Mouse (Mus musculus): ENCODE measurements at regions not wholly inside any gene's neighbourhood (a gene's known extent, or its start where the extent isn't known, plus 50 kb on each side); places are given as distances from the start of the nearest gene placed in this dataset.

DNA sequence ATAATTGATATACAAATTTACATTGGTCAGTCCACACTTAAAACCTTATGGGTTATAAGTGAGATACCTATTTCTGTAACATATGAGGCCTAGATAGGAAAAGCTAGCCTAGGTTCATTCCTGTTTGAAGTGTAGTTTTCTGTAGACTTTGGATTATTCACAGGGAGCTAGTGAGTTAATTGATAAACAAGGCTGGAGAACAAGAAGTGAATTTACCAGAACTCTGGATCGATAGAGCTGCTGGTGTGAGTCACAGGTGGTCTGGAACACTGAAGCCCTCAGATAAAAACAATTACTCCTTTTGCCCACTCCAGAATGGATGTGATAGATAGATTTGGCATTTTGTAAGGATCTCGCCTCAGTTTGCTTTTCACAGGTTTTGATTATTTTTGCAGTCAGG, 62.0 kb upstream of the Rtl1 start:
- DNase-seq (ENCODE audit: low read depth, low spot score) = no peak

- DNase-seq (ENCODE audit: low read depth, low spot score) = no peak
These were observed 74.6 kb upstream of the Rtl1 start for GRCm38 (mm10) chr12:109674766-109675165.

DNA sequence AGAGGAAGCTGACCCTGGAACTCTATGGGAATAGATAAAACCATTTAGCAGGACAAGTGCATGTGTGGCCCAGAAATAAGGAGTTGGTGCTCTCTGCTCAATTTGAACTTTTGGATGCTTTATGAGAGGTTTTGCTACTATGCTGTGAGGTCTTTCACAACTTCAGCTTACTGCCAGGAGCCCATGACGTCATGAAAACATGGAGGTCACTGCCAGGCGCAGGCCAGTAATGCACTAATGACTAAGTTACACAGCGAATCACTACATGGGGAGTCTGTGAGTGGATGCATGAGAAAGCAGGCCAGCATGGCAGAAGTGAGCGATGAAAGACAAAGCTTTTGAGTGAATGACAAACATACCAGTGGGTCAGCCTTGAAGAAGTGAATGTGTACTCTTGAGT, 93.9 kb upstream of the Rtl1 start:
- no peak for DNase-seq (ENCODE audit: low read depth, low spot score)

DNA sequence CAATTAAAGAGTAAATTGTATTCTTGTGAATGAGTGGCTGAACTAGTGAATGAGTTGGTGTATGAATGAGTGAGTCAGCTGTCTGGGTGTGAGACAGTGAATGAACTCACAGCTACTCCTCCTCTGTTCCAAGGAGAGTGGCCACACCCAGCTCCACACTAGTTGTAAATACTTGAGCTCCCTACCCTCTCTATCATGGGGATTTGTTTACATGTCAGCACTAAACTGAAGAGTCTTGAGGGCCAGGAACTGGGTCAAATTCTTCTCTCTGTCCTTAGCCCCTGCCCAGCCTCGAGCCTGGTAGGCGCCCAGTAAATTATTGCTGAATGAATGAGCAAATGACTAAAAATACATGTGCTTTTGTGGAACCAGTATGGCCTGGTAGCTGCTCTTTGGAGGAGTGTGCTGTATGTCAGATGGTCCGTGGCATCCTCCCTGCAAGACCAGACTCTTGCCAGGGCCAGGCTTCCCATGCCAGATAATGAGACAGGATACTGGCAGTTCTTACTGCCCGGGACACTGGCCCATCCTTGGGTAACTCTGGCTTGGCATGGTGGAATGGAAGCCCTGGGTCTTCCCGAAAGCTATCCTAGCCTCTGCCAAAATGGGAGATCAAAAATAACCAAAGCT, 94.8 kb upstream of the Rtl1 start:
- no peak for DNase-seq (ENCODE audit: low read depth, low spot score)

- DNase-seq (ENCODE audit: low read depth, low spot score) = no peak
These were observed 106.7 kb upstream of the Rtl1 start for GRCm38 (mm10) chr12:109706820-109707219.

GRCm38 (mm10) chr12:109709661-109710060, 109.5 kb upstream of the Rtl1 start:
- DNase-seq (ENCODE audit: low read depth, low spot score) = no peak

- DNase-seq (ENCODE audit: low read depth, low spot score) = no peak
These were observed 111.3 kb upstream of the Rtl1 start for GRCm38 (mm10) chr12:109711392-109711791.

GRCm38 (mm10) chr12:109711946-109712345, 111.8 kb upstream of the Rtl1 start:
- no peak for DNase-seq (ENCODE audit: low read depth, low spot score)

DNA sequence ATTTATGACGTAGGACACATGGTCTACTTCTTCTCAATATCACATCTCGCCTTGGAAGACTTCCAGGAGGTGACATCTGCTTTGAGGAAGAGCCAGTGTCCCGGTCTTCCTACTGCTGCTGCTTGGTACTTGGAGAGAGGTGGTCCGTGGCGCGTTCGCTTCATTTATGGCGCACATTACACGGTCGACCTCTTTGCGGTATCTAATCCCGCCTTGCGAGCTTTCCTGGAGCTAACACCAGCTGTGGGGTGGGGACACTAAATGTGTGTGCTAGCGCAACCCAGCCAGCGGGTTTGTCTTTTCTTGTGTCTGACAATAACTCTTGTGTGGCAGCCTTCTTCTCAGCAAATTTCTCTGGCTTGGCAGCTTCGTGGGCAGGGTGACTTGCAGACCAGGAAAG, 112.3 kb upstream of the Rtl1 start:
- no peak for DNase-seq (ENCODE audit: low read depth, low spot score)

DNA sequence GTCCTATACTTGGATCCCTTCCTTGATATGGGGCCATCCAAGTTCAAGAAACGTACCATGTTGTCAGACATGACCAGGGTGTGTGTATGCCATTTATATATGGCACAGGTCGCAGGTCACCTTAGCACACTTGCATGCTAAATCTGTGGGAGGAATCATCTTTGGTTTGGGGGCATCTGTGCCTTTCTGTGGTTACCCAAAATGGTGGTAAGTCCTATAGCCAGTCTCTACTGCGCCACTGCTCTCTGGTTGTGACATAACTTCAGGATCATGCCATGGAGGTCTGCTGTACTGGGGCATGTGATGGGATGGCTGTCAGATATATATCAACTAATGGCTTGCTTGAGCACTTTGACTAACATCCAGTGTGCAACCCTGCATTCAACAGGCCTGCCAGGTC, 112.9 kb upstream of the Rtl1 start:
- no peak for DNase-seq (ENCODE audit: low read depth, low spot score)

DNA sequence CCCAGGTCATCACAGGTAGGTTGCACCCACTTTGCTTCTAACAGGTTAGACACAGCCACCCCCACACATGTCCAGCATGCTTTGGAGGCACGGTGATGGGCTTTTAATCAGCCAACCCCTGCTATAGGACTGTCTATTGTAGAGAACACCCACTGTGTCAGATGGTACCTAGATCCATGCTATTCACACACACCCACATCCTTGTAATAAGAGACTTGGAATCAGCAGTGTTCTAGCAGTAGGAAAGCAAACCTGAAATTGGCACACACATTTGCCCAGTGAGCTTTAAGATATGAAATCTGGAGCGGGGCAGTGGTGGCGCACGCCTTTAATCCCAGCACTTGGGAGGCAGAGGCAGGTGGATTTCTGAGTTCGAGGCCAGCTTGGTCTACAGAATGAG, 113.9 kb upstream of the Rtl1 start:
- no peak for DNase-seq (ENCODE audit: low read depth, low spot score)

- no peak for DNase-seq (ENCODE audit: low read depth, low spot score)
These were observed 116.9 kb upstream of the Rtl1 start for GRCm38 (mm10) chr12:109716991-109717390.

DNA sequence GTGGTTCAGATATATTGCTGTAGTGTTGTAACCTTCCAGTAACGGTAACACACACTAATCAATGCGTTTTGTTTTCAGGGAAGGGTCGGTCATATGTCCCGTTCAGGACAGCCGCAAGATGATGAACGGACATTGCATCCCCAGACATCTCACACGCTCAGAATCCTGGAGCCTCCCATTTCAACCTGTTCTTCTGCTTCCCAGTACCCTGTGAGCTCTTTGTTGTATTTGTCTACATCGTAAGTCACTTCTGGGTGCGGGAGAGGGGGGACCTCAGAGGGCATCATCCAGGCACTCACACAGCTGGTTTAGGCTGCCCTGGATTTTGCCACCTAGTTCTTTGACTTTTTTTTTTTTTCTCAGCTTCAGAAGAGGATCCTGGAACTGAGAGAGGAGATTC, 117.9 kb upstream of the Rtl1 start:
- no peak for DNase-seq (ENCODE audit: low read depth, low spot score)

DNA sequence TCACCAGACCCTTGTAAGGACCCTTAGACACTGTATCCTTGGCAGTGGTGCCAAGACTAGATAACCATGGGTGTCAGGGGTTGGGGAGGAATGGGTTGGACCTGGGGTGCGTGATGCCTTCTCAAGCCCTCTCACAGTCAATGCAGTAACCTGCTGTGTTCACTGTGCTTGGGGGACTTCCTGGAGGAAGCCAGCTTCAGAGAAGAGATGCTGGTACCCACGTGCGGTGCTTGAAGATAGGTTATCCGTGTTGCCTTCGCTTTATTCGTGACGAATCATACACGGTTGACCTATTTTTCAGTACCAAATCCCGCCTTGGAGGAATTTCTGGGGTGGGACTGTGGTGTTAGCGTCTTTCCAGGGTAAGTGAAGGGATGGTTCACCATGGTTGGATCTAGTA, 138.1 kb upstream of the Rtl1 start:
- no peak for DNase-seq (ENCODE audit: low read depth, low spot score)

DNA sequence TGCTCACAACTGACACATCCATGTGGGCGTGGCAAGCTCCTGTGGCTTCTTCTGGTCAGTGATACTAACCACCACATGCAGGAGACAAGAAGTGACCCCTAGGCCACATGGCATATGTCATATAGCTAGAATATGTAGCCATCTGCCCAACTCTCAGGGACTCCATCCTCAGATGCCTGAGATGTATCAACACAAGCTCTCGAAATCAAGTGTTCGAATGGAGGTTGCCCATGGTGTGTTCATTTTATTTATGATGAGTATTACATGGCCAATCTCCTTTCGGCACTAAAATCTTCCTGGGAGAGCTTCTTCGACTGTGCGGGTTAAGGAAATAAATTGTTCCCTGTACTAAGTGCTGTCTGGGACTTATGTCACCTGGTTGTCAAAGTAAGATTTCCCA, 138.8 kb upstream of the Rtl1 start:
- no peak for DNase-seq (ENCODE audit: low read depth, low spot score)

DNA sequence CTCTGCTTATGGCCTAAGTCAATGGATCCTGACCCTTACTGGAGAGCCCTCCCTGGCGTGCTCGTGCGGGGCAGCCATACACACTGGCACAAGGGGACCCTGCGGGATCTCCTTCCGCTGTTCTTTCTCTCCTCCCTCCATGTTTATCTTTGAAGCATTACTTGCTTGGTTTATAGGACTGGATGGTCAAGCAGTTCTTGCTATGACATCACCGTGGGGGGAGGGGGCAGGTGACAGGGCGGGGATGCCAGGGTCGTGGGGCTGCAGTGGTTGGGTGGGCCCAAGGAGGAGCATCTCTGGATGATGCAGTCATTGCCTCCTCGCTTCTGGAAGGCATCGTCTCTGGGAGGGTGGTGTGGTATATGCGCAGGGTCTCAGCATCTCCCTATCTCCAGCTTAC, 142.4 kb upstream of the Rtl1 start:
- DNase-seq (ENCODE audit: low read depth, low spot score) = no peak

GRCm38 (mm10) chr12:109743036-109743650, 143.0 kb upstream of the Rtl1 start:
- no peak for DNase-seq (ENCODE audit: low read depth, low spot score)

GRCm38 (mm10) chr12:109744186-109744585, 144.1 kb upstream of the Rtl1 start:
- DNase-seq (ENCODE audit: low read depth, low spot score) = no peak

GRCm38 (mm10) chr12:109745731-109746484, 145.8 kb upstream of the Rtl1 start:
- no peak for DNase-seq (ENCODE audit: low read depth, low spot score)

DNA sequence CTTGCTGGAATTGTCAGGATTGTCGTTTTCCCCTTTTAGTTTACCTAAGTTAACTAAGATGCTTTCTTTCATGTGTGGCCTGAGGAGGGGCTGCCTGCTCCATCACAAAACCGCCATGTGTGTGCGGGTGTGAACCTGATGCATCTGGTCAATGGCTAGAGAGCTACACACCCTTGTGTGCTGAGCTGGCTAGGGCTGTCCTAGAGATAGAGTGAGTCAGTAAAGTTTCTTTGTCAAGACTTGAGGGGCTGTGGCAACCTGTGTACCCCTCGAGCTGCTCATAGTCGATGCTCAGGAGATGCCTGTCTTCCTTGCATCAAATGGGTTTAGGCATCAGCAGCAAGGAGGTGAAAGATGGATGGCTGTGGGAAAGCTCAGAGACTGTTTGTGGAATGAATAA, 147.1 kb upstream of the Rtl1 start:
- no peak for DNase-seq (ENCODE audit: low read depth, low spot score)

DNA sequence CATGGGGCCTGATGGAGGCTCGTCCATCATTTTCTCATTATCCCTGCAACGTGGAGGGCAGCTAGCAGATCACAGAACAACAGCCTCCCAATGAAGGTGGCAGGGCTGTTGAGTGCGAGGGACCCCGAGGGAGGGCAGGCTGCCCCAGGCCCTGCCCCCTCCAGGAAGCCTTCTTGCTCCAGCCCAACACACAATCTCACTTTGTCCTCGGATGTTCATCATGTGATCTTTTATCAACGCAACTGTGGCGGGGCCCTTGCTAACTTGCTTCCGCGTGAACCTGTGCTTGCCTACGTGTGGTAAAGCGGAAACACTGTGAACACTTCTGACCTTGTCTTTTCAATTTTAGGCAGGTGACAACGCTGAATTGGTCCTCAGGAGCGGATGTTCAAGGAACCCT, 147.6 kb upstream of the Rtl1 start:
- DNase-seq (ENCODE audit: low read depth, low spot score) = no peak

DNA sequence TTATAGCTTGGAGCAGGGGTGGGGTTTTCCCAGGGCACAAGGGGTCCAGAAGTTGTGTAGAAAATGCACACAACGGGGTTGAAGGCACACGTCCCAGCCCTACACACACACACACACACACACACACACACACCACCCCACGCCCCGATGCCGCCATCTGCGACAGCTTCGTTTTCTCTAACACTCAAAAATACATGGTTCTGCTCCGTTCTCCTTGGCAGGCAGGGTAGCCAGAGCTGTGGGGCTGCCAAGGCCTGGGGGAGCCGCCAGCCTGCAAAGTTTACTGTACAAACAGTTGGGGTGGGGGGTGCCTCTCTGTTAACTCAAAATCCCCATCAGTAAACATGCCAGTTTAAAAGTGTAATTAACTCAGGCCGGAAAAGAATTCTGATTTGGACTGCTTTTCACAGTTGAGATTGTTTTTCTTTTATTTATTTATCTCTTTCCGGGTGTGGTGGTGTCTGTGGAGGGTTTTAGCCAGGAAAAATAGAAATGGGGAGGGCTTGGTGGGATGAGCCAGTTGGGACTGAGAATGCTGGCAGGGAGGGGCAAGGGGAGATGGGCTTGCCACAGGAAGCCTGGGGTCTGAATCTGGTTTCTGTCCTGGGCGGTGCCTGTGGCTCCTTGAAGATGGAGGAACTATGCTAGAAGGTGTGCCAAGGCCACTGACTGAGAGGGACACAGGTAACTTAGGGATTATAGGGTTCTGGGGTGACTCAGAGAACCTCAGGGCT, 148.4 kb upstream of the Rtl1 start:
- no peak for DNase-seq (ENCODE audit: low read depth, low spot score)
